Mouse (Mus musculus) olfactory bulb, adult 2 months (tissue): ENCODE measurements around the gene Ddx23.

ENCODE experiments used
- CTCF ChIP-seq: fragments of 200-500 bp; IDR thresholded peaks from 2 replicates; pipeline ENCODE4 v1.5.1; 2012; ENCODE audit warnings: low read depth, mild to moderate bottlenecking, low read length, moderate library complexity; ENCODE audit not compliant: insufficient read depth
- POLR2A ChIP-seq: fragments of 200-500 bp; IDR thresholded peaks from 2 replicates; pipeline ENCODE4 v1.6.1; 2012; ENCODE audit warnings: mild to moderate bottlenecking, low read depth, low read length, moderate library complexity; ENCODE audit not compliant: insufficient read depth

- TF ChIP-seq CTCF (no peak), POLR2A (no peak)
These were observed 39.3 kb downstream of the Ddx23 start for GRCm38 (mm10) chr15:98623361-98623821.
